Mouse (Mus musculus) liver, adult 2 months (tissue): Measurements from ENCODE around the gene Snx32.

Experiments used
- CTCF ChIP-seq: fragments of 200-500 bp; IDR thresholded peaks from 2 replicates; pipeline ENCODE4 v1.5.1; 2011; ENCODE audit warnings: low read depth, low read length, control low read depth
- POLR2A ChIP-seq: fragments of 200-500 bp; IDR thresholded peaks from 2 replicates; pipeline ENCODE4 v1.6.1; 2011; ENCODE audit warnings: low read length, control low read depth; ENCODE audit not compliant: insufficient read depth; ENCODE audit errors: extremely low read depth

GRCm38 (mm10) chr19:5554212-5554611 is 43.9 kb upstream of the Snx32 start:
- TF ChIP-seq CTCF (no peak), POLR2A (no peak)
